Mouse (Mus musculus) inflammation-experienced regulatory T-cells, adult 6 months (primary cell): ENCODE data around the gene Cdk18. TPM values are rescaled to one million over a fixed set of nuclear protein-coding genes. Genes with fewer than 3 reads are reported as not detected.

ENCODE experiments used
- polyA plus RNA-seq, 3 experiments: library from polyadenylated mRNA; unstranded; fragments of 100-300 nt; shearing (Covaris generic); gene quantifications; one replicate each; pipeline ENCODE4 v1.2.1; 2017

Gene Cdk18
- polyA plus RNA-seq, 3 experiments from 2014 or later, result not detected

Other genes with a start within 250 kb of the Cdk18 start
- gene Nucks1, start 229.2 kb downstream of the Cdk18 start, polyA plus RNA-seq, result 10 to 100 TPM; 36.5 to 67.7 (median 43.0) TPM
- not detected for gene Slc45a3, start 176.7 kb downstream of the Cdk18 start, polyA plus RNA-seq
- 10 to 100 TPM; 50.1 to 81.8 (median 79.3) TPM for gene Elk4, start 132.1 kb downstream of the Cdk18 start, polyA plus RNA-seq
- 10 to 100 TPM; 34.3 to 43.4 (median 41.3) TPM for gene Mfsd4a, start 71.6 kb downstream of the Cdk18 start, polyA plus RNA-seq
- not detected for gene Lemd1, start 51.7 kb upstream of the Cdk18 start, polyA plus RNA-seq
- not detected for gene AC124108.1, start 51.8 kb upstream of the Cdk18 start, polyA plus RNA-seq
- gene Gm10188, start 90.1 kb upstream of the Cdk18 start, polyA plus RNA-seq, result not detected
- not detected for gene Klhdc8a, start 158.9 kb upstream of the Cdk18 start, polyA plus RNA-seq
- gene Nuak2, start 176.4 kb upstream of the Cdk18 start, polyA plus RNA-seq, result 1 to 10 TPM; 2.2 to 3.0 (median 2.6) TPM